Mouse (Mus musculus): ENCODE results near the gene Rpl24. TPM values are rescaled to one million over a fixed set of nuclear protein-coding genes. Genes with fewer than 3 reads are reported as not detected.

The Rpl24 gene
- 500 and 567 TPM in 2 replicates for polyA plus RNA-seq (2012; rRNA removed)

DNA sequence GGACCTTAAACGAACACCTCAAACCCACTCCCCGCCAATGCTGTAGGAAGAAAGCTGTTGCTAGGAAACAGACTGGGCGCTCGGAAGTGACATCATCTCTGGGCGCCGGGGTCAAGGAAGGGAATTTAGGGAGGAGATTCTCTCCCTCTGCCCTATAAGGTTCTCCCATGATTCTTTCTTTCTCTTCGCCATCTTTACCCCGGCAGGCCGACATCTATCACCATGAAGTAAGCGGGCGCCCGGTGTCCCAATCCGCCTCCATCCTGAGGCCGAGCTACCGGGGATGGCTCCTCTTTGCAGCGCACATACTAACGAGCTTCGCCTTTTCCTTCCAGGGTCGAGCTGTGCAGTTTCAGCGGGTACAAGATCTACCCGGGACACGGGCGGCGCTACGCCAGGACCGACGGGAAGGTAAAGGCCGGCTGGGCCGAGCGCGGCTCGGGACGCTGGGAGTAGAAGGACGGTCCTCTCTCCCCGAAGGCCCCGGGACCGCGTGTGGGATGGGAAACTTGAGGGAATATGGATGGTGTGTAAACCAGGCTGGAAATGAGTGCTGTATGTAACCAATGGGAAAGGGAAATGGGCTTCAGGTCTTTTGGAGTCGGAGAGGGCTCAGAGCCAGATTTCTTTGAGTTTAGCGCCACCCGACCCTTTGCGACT is at the start of gene Rpl24:
Gene Rpl24, plus strand, starts transcription at position 64 of the 660 bp plus-strand sequence.

GRCm38 (mm10) chr16:55934453-55935037 is 31.5 kb upstream of the Rpl24 start, which contains the start of gene Cep97:
Gene Cep97 (minus strand): TSS chr16:55934855.

GRCm38 (mm10) chr16:55973431-55974255 is 7.6 kb downstream of the Rpl24 start, which contains the start of gene Zbtb11:
Gene Zbtb11 (plus strand): TSS chr16:55973883.

Other genes starting within 250 kb of the Rpl24 start
- gene Nfkbiz, start 127.4 kb upstream of the Rpl24 start, polyA plus RNA-seq (2012; rRNA removed): 2.6 and 2.8 TPM in 2 replicates
- gene Nxpe3, start 71.0 kb upstream of the Rpl24 start, polyA plus RNA-seq (2012; rRNA removed): 0.68 and 0.88 TPM in 2 replicates
- 2.1 and 2.8 TPM in 2 replicates for gene Cep97, start 31.4 kb upstream of the Rpl24 start, polyA plus RNA-seq (2012; rRNA removed)
- gene Zbtb11, start 7.6 kb downstream of the Rpl24 start, polyA plus RNA-seq (2012; rRNA removed): 5.9 and 7.2 TPM in 2 replicates
- gene Pcnp, start 63.5 kb downstream of the Rpl24 start, polyA plus RNA-seq (2012; rRNA removed): 39.6 and 41.3 TPM in 2 replicates
- gene Trmt10c, start 71.5 kb downstream of the Rpl24 start, polyA plus RNA-seq (2012; rRNA removed): 7.7 TPM in 2 replicates
- 9.1 and 10.0 TPM in 2 replicates for gene Senp7, start 82.1 kb downstream of the Rpl24 start, polyA plus RNA-seq (2012; rRNA removed)
- gene Impg2, start 238.0 kb downstream of the Rpl24 start, polyA plus RNA-seq (2012; rRNA removed): 0.17 and 0.28 TPM in 2 replicates